Mouse (Mus musculus) spleen, postnatal 14 days (tissue): ENCODE data around the gene Gm6904.
"Not testable (repeated sequence)": the region's sequence is repeated elsewhere in the genome, so short reads cannot be mapped to it uniquely, and the experiment has no call there.

ENCODE experiments used
- DNase-seq, 2 experiments: peaks; one replicate each; pipeline ENCODE4 v3.0.0; 2021 to 2022; ENCODE audit warnings: low spot score in 2 of 2

The Gm6904 gene

DNA sequence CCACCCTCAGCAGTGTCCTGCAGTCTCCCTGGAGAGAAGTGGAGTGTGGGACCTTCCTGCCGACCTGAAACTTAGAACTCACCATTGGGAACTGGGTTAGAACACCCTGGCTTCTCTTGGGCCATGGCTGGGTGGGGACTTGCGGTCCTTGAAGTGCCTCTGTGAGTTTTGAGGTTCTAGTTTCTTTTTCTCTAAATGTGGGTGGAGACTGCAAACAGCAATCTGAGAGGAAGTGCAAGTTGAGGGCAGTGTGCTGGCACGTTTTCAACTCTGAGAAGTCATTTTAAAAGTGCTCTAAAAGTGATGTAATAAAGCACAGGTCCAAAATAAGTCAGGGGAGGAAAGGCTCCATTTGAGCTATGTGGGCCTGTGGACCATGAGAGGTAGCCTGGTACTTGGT, at the start of gene Gm6904:
Gm6904 (minus strand) TSS at position 161 of the 400 bp plus-strand sequence.
- peak in 1 of 2 experiments; percentile 8 for DNase-seq

GRCm38 (mm10) chr14:59297391-59297790, 37.4 kb upstream of the Gm6904 start, which contains the start of gene Phf11a:
Gene Phf11a, minus strand, starts transcription at chr14:59297522.
- DNase-seq: not testable (repeated sequence)

DNA sequence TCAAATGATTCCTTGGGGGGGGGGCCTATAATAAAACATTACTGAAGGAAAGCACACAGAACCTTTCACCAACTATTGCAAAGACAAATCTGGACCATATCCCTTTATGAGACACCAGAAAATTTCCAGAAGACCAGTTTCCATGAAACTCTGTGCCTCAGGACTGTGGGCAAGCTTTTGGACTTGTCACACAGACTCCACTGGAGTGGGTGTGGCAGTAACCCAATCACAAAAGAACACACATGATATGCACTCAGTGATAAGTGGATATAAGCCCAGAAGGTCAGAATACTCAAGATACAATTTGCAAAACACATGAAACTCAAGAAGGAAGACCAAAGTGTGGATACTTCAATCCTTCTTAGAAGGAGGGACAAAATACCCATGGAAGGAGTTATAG, 31.8 kb upstream of the Gm6904 start:
- not testable (repeated sequence) for DNase-seq

DNA sequence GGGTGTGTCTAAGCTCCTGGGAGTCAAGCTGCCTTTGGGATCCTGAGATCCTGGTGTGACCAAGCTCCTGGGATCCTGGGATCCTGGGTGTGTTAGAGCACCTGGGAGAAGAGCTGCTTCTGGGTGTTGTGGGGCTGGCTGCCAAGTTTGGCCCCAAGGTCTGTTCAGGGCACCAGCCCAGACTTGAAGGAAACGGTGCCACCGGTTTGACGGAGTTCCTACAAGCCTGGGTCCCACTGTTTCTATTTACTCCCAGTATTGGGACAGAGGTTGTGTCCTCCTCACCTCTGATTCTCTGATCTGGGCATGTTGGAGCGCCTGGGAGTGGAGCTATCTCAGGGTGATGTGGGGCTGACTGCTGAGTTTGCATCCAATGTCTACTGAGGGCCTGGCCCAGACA, 14.9 kb upstream of the Gm6904 start:
- DNase-seq: not testable (repeated sequence)

- not testable (repeated sequence) for DNase-seq
These were observed 4.2 kb downstream of the Gm6904 start for GRCm38 (mm10) chr14:59255861-59256260.

- not testable (repeated sequence) for DNase-seq
These were observed 9.7 kb downstream of the Gm6904 start for GRCm38 (mm10) chr14:59250350-59250749.

GRCm38 (mm10) chr14:59233635-59234034, 26.4 kb downstream of the Gm6904 start:
- no peak for DNase-seq

DNA sequence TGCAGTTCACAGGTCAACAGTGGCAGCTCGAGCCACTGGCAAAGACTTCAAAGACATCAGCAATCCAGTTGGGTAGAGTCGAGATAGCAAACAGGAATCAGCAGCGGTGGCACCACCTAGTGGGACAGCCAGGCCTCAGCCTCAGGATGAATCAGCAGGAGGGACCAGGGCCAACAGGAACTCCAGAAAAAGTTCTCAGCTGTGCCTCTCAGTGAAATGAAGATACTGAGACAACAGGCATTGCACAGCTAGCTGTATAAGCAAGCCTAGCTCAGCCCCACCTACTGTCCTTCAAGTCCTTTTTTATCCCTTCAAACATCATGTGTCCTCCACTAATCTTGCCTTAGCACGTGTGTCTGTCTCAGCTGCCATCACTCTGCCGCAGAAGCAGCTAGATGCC, 28.0 kb downstream of the Gm6904 start:
- no peak for DNase-seq

DNA sequence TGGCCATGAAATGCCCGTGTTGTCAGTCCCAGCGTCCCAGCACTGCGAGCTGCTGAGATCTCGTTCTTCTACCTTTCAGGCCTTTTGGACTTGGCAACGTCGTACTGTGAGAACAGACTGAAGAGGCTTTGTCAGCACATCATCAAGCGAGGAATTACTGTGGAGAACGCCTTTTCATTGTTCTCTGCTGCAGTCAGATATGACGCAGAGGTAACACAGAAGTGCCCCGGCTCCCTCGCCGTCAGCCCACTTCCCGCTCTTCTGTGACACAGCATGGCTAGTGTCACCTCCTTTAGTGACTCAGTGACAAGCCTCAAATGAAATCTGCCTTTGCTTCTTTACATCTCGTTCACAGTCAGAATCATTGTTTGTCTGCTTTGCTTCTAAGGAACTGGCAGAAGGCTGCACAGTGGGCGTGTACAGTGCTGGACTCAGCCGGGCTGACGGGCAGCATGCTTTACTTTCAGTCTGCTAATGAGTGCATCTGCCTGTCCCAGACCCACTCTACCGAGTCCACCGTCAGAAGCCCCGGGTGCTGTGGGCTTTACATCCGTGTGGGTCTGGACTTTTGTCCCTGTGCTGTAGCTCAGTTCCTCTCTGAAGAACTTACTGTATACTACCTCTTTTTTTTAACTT, 29.6 kb downstream of the Gm6904 start:
- DNase-seq: no peak

DNA sequence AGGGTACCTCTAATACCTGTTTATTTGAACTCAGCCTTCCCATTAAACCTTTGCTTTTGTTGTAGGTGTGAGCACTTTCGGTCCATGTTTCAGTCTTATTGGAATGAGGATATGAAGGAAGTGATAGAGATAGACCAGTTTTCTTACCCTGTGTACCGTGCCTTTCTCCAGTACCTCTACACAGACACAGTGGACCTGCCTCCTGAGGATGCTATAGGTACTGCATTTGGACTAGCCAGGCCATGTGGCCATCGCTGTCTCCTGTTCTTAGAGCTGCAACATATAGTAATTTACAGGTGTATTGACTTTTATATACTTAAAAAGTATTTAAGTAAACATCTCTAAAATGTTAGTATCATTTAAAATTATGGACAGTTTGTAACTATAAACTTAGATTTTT, 30.2 kb downstream of the Gm6904 start:
- no peak for DNase-seq

DNA sequence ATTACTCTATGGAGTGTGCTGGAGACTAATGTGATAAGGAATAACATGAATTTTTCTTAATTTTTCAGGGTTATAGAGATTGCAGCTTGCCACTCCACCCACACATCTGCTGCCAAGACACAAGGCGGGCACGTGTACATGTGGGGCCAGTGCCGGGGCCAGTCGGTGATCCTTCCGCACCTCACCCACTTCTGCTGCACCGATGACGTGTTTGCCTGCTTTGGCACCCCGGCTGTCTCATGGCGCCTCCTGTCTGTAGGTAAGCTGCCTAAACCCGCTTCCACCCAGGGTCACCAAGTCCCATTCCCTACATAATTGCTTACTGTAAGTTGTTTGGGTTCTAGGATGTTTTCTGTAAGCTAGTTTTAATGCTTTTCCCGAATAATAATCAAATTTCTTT, 33.8 kb downstream of the Gm6904 start:
- no peak for DNase-seq

DNA sequence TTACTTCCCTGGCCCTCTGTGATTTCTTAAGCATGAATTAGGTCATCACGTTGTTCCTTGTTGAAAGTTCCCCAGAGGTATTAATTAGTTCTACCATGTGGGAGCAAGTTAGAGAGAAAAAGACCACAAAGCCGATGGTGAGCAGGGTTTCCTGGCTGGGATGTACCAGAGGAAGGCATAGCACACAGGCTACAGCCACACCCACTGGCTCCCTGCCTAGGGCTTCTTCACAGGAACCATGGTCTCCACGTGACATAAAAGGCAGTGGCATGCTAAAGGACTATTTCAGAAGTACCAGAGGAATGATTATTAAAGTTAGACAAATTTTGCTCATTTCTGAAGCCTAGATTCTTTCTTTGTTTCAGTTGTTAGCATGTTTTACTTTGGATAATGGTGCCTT, 40.8 kb downstream of the Gm6904 start:
- DNase-seq: no peak

- no peak for DNase-seq
These were observed 50.2 kb downstream of the Gm6904 start for GRCm38 (mm10) chr14:59209816-59210215.

DNA sequence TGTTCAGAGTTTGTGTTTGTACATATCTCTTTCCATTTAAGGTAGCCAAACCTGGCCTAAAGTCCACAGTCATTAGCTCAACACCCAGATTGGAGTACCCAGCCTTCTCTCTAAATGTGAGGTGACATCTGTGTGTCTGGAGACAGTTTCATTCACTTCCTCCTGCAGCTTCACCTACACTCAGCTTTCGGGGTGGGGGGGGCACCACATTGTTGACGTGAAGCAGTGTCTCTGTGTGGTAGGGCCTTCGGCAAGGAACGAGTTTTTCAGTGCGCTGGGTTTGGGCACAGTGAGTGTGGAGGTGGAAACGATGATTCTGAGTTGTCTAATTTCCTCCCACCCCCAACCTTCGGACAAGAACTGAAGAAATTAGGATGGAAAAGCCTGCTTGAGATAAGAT, 51.0 kb downstream of the Gm6904 start:
- no peak for DNase-seq

GRCm38 (mm10) chr14:59205976-59206583, 53.9 kb downstream of the Gm6904 start:
- no peak for DNase-seq

GRCm38 (mm10) chr14:59205461-59205860, 54.6 kb downstream of the Gm6904 start:
- no peak for DNase-seq

GRCm38 (mm10) chr14:59201604-59202215, 58.3 kb downstream of the Gm6904 start:
- DNase-seq: no peak

GRCm38 (mm10) chr14:59200711-59201603, 59.1 kb downstream of the Gm6904 start, which contains the start of gene Rcbtb1:
Gene Rcbtb1, plus strand, starts transcription at chr14:59201209.
- peak; percentile 84 to 85 for DNase-seq
